Mouse (Mus musculus): ENCODE measurements at regions not wholly inside any gene's neighbourhood (a gene's known extent, or its start where the extent isn't known, plus 50 kb on each side); places are given as distances from the start of the nearest gene placed in this dataset.
"Not testable (repeated sequence)": the region's sequence is repeated elsewhere in the genome, so short reads cannot be mapped to it uniquely, and the experiment has no call there.

GRCm38 (mm10) chr4:22880692-22881091 lies 392.5 kb upstream of the Pou3f2 start:
- peak; percentile 16 for DNase-seq (ENCODE audit: extremely low spot score, low spot score)
- peak overlapping the region; percentile 51; the same call in 1 of the 2 replicates for H3K27ac ChIP-seq
- 17% methylated on average over 7 of the region's 7 CpGs for WGBS

GRCm38 (mm10) chr4:22875392-22875791 lies 387.2 kb upstream of the Pou3f2 start:
- no peak overlapping the region for H3K4me3 ChIP-seq
- H3K27ac ChIP-seq: no peak overlapping the region
- 84% methylated on average over 3 of the region's 3 CpGs for WGBS
- peaks cover 5% of the 10 kb centered on the region for H3K4me1 ChIP-seq
- DNase-seq (ENCODE audit: extremely low spot score, low spot score): no peak
- H3K36me3 ChIP-seq (replicated peaks): no peaks in the 10 kb centered on the region
- no peaks in the 10 kb centered on the region for H3K27me3 ChIP-seq (ENCODE audit: poor library complexity, severe bottlenecking)
- no peaks in the 10 kb centered on the region for H3K9me3 ChIP-seq

More at GRCm38 (mm10) chr4:22880692-22881091, 392.5 kb upstream of the Pou3f2 start:
- Histone ChIP-seq H3K9me3 (peaks cover 7% of the 10 kb centered on the region; the same call in 1 of the 2 replicates), H3K4me1 (peaks cover 18% of the 10 kb centered on the region), H3K36me3 (replicated peaks) (no peaks in the 10 kb centered on the region), H3K27me3 (ENCODE audit: poor library complexity, severe bottlenecking) (no peaks in the 10 kb centered on the region), H3K4me3 (no peak overlapping the region)

GRCm38 (mm10) chr4:22836124-22836445 lies 347.9 kb upstream of the Pou3f2 start:
- Histone ChIP-seq H3K4me1 (peaks cover 63% of the 10 kb centered on the region), H3K27ac (peak overlapping the region; percentile 86), H3K9me3 (no peaks in the 10 kb centered on the region), H3K27me3 (ENCODE audit: poor library complexity, severe bottlenecking) (0 out of 2 replicates have a peak, but pooled peaks cover 4% of the 10 kb centered on the region), H3K36me3 (replicated peaks) (no peaks in the 10 kb centered on the region), H3K4me3 (peak overlapping the region; percentile 41)
- WGBS: 35% methylated on average over 7 of the region's 7 CpGs
- no peak for DNase-seq (ENCODE audit: extremely low spot score, low spot score)

GRCm38 (mm10) chr4:22835381-22836123 lies 347.4 kb upstream of the Pou3f2 start:
- peak overlapping the region; percentile 86 for H3K27ac ChIP-seq
- H3K27me3 ChIP-seq (ENCODE audit: poor library complexity, severe bottlenecking): 0 out of 2 replicates have a peak, but pooled peaks cover 4% of the 10 kb centered on the region
- peaks cover 63% of the 10 kb centered on the region for H3K4me1 ChIP-seq
- DNase-seq (ENCODE audit: extremely low spot score, low spot score): peak; percentile 72
- WGBS: under 1% methylated on average over 9 of the region's 9 CpGs
- no peaks in the 10 kb centered on the region for H3K9me3 ChIP-seq
- H3K36me3 ChIP-seq (replicated peaks): no peaks in the 10 kb centered on the region
- H3K4me3 ChIP-seq: peak overlapping the region; percentile 41

- H3K27me3 ChIP-seq (ENCODE audit: poor library complexity, severe bottlenecking): no peaks in the 10 kb centered on the region
- DNase-seq (ENCODE audit: extremely low spot score, low spot score): no peak
- WGBS: 24% methylated on average over 1 of the region's 1 CpGs
- H3K9me3 ChIP-seq: no peaks in the 10 kb centered on the region
- H3K36me3 ChIP-seq (replicated peaks): no peaks in the 10 kb centered on the region
- H3K4me3 ChIP-seq: no peak overlapping the region
- peak overlapping the region; percentile 63 for H3K27ac ChIP-seq
- H3K4me1 ChIP-seq: peaks cover 56% of the 10 kb centered on the region
Observed at GRCm38 (mm10) chr4:22833851-22834440, 345.8 kb upstream of the Pou3f2 start.

- no peak for DNase-seq (ENCODE audit: extremely low spot score, low spot score)
- H3K27ac ChIP-seq: no peak overlapping the region
- 31% methylated on average over 3 of the region's 3 CpGs for WGBS
- no peaks in the 10 kb centered on the region for H3K36me3 ChIP-seq (replicated peaks)
- H3K27me3 ChIP-seq (ENCODE audit: poor library complexity, severe bottlenecking): no peaks in the 10 kb centered on the region
- H3K4me3 ChIP-seq: no peak overlapping the region
- H3K4me1 ChIP-seq: peaks cover 10% of the 10 kb centered on the region
- H3K9me3 ChIP-seq: no peaks in the 10 kb centered on the region
Observed at GRCm38 (mm10) chr4:22803665-22804064, 315.5 kb upstream of the Pou3f2 start.

GRCm38 (mm10) chr4:22792826-22793225 lies 304.7 kb upstream of the Pou3f2 start:
- H3K4me3 ChIP-seq: no peak overlapping the region
- H3K9me3 ChIP-seq: no peaks in the 10 kb centered on the region
- H3K27ac ChIP-seq: no peak overlapping the region
- no peaks in the 10 kb centered on the region for H3K4me1 ChIP-seq
- no peak for DNase-seq (ENCODE audit: extremely low spot score, low spot score)
- no peaks in the 10 kb centered on the region for H3K27me3 ChIP-seq (ENCODE audit: poor library complexity, severe bottlenecking)
- no peaks in the 10 kb centered on the region for H3K36me3 ChIP-seq (replicated peaks)
- 72% methylated on average over 1 of the region's 1 CpGs for WGBS

- H3K27ac ChIP-seq: no peak overlapping the region
- H3K4me3 ChIP-seq: no peak overlapping the region
- H3K27me3 ChIP-seq (ENCODE audit: poor library complexity, severe bottlenecking): no peaks in the 10 kb centered on the region
- H3K9me3 ChIP-seq: no peaks in the 10 kb centered on the region
- DNase-seq (ENCODE audit: extremely low spot score, low spot score): no peak
- 60% methylated on average over 3 of the region's 3 CpGs for WGBS
- H3K36me3 ChIP-seq (replicated peaks): no peaks in the 10 kb centered on the region
- no peaks in the 10 kb centered on the region for H3K4me1 ChIP-seq
Observed at GRCm38 (mm10) chr4:22787866-22788265, 299.7 kb upstream of the Pou3f2 start.

GRCm38 (mm10) chr4:22763026-22763425 lies 274.9 kb upstream of the Pou3f2 start:
- H3K4me3 ChIP-seq; H3K9me3 ChIP-seq; H3K27ac ChIP-seq; H3K36me3 ChIP-seq (replicated peaks); H3K4me1 ChIP-seq; DNase-seq (ENCODE audit: extremely low spot score, low spot score); H3K27me3 ChIP-seq (ENCODE audit: poor library complexity, severe bottlenecking): not testable (repeated sequence)
- 92% methylated on average over 4 of the region's 4 CpGs for WGBS
